Mouse (Mus musculus) ovary, adult 18-20 months (tissue): Measurements from ENCODE around the gene Atg4a.

ENCODE experiments used
- DNase-seq: peaks from one replicate; pipeline ENCODE4 v3.0.0; 2022; ENCODE audit warnings: low spot score, mixed read lengths

Gene Atg4a

GRCm38 (mm10) chrX:141158160-141158559, 201.5 kb downstream of the Atg4a start:
- DNase-seq: no peak

GRCm38 (mm10) chrX:141160371-141160770, 203.7 kb downstream of the Atg4a start:
- DNase-seq: no peak

DNA sequence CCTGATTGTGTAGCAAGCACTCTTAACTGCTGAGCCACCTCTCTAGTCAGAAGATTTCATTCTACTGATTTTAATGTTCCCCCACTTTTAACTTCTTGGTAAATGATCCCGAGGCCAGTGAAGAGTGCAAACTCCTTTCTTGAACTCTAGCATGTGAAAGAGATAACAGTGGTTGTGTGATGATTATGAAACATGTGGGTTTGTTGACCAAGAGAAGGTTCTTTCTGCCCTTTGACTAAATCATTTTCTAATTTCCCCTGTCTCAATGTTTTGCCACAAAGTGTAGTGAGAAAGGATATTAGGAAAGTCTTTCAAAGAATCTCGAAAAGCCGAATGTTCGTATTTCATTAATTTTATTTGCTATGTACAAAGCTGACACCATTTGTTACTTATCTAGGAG, 208.4 kb downstream of the Atg4a start:
- no peak for DNase-seq

DNA sequence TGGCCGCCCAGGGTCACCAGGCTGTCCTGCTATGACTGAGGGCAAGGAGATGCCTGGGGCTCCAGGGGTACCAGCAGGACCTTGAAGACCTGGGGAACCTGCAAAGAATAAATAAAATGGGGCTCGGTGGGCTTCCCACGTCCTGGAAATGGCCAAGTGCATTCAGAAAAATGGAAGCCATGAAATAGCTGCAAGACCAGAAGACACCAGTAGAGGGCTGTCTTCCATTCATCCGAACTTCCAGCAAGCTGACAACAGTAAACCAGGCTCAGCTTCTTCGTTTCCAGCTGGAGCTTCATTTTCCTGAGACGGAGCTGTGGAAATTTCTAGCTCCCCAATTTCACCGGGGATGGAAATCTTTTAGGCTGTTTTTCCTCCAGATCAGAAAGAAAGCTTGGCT, 218.6 kb downstream of the Atg4a start:
- no peak for DNase-seq

DNA sequence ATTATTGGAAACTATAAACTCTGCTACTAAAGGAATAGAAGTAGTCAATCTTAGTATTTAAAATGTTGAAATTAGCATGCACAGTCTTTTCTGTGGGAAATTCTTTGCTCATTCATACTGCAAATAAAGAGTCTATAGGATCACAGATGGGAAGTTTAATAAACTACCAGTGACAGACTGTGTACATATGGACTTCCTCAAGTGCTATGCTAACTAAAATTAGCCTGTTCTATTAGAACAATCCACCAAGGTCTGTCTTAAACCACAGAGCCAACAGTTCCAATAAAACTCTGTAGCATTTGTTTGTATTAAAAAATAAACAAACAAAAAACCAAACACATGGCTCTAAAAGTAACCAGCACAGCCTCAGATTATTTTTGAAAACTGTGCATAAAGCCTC, 238.3 kb downstream of the Atg4a start:
- DNase-seq: no peak

- DNase-seq: no peak
Observed at GRCm38 (mm10) chrX:141198993-141199392, 242.3 kb downstream of the Atg4a start.

GRCm38 (mm10) chrX:141212802-141213201, 256.1 kb downstream of the Atg4a start:
- DNase-seq: no peak
